Mouse (Mus musculus) cerebellum, adult 2 months (tissue): ENCODE data around the gene Dok3.

ENCODE experiments used
- CTCF ChIP-seq: fragments of 200-500 bp; IDR thresholded peaks from 2 replicates; pipeline ENCODE4 v1.5.1; 2011; ENCODE audit warnings: low read depth, mild to moderate bottlenecking, control low read depth, low read length, moderate library complexity, borderline replicate concordance; ENCODE audit not compliant: insufficient read depth
- POLR2A ChIP-seq: fragments of 200-500 bp; IDR thresholded peaks from 2 replicates; pipeline ENCODE4 v1.6.1; 2011; ENCODE audit warnings: low read length, control low read depth, borderline replicate concordance; ENCODE audit not compliant: insufficient read depth

GRCm38 (mm10) chr13:55504390-55504789 is 24.7 kb downstream of the Dok3 start:
- no peak for TF ChIP-seq CTCF
- TF ChIP-seq POLR2A = no peak
